Mouse (Mus musculus) embryonic facial prominence, embryonic 15.5 days (tissue): ENCODE results near the gene Serpinb6a. TPM values are rescaled to one million over a fixed set of nuclear protein-coding genes. Genes with fewer than 3 reads are reported as not detected.

Experiments
- ATAC-seq: fragments of 200-750 bp; cut with Nextera tagmentation; 2 replicates; pipeline ENCODE4 v1.8.0; 2017; ENCODE audit warnings: low read depth, moderate TSS enrichment; ENCODE audit not compliant: insufficient number of reproducible peaks, low FRiP score, low TSS enrichment
- H3K27ac ChIP-seq: fragments of 300-500 bp; sonication (generic); replicated peaks from 2 replicates; pipeline ENCODE4 v1.5.1; 2015; ENCODE audit warnings: mild to moderate bottlenecking, inconsistent platforms
- H3K27me3 ChIP-seq: fragments of 300-500 bp; sonication (generic); 2 replicates; pipeline ENCODE4 v1.6.1; 2015; ENCODE audit warnings: inconsistent platforms
- H3K36me3 ChIP-seq: fragments of 300-500 bp; sonication (generic); 2 replicates; pipeline ENCODE4 v1.6.1; 2015; ENCODE audit warnings: mild to moderate bottlenecking, inconsistent platforms
- H3K4me1 ChIP-seq: fragments of 300-500 bp; sonication (generic); 2 replicates; pipeline ENCODE4 v1.6.1; 2015; ENCODE audit warnings: inconsistent platforms
- H3K4me2 ChIP-seq: fragments of 300-500 bp; sonication (generic); replicated peaks from 2 replicates; pipeline ENCODE4 v1.6.1; 2015; ENCODE audit warnings: mild to moderate bottlenecking, inconsistent platforms
- H3K4me3 ChIP-seq: fragments of 300-500 bp; sonication (generic); replicated peaks from 2 replicates; pipeline ENCODE4 v1.5.1; 2015; ENCODE audit warnings: mild to moderate bottlenecking, inconsistent platforms
- H3K9ac ChIP-seq: fragments of 300-500 bp; sonication (generic); 2 replicates; pipeline ENCODE4 v1.6.1; 2015; ENCODE audit warnings: inconsistent platforms
- H3K9me3 ChIP-seq: fragments of 300-500 bp; sonication (generic); replicated peaks from 2 replicates; pipeline ENCODE4 v1.6.1; 2016; ENCODE audit warnings: inconsistent platforms
- WGBS: fragments of 180-500 bp; shearing (Covaris S2); methylation state at CpG from one replicate; pipeline ENCODE4 v1.1.7; 2015; 5-methylcytosine and 5-hydroxymethylcytosine counted together
- polyA plus RNA-seq: library from polyadenylated mRNA; unstranded; fragments of >200 nt; fragmentation: Nextera tagmentation; extraction: Ambion mirVana; gene quantifications from 2 replicates; pipeline ENCODE4 v1.2.1, GENCODE M21; 2015

Serpinb6a gene
- polyA plus RNA-seq, 1 experiment from 2014 or later: 74.4 TPM

GRCm38 (mm10) chr13:33966574-33966973, 36.0 kb downstream of the Serpinb6a start:
- H3K9ac ChIP-seq: no peak overlapping the region
- ATAC-seq: no peak
- H3K9me3 ChIP-seq: no peaks in the 10 kb centered on the region
- H3K4me2 ChIP-seq: no peak overlapping the region
- H3K27ac ChIP-seq: no peak overlapping the region
- no peaks in the 10 kb centered on the region for H3K36me3 ChIP-seq
- H3K4me3 ChIP-seq: no peak overlapping the region
- no peaks in the 10 kb centered on the region for H3K27me3 ChIP-seq
- H3K4me1 ChIP-seq: peaks cover 8% of the 10 kb centered on the region; the same call in 1 of the 2 replicates

DNA sequence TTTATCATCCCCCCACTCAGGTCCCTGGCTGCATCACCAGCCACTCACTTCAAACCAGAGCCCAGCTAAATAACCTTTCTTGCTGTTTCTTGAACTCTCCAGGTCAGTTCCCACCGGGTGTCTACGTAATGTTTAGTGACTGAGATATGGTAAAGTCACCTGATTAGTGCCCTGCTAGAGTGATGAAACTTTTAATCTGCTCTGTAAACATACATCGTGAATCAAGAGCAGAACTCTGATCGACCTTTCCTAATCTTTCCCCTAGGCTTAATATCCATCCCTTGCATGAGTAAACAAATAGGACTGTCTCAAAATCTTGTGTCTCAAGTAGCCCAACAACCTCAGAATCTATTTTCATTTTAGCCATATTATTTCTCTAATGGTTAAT, 36.6 kb downstream of the Serpinb6a start:
- WGBS: 65% methylated on average over 4 of the region's 4 CpGs
- H3K36me3 ChIP-seq: no peaks in the 10 kb centered on the region
- ATAC-seq: no peak

DNA sequence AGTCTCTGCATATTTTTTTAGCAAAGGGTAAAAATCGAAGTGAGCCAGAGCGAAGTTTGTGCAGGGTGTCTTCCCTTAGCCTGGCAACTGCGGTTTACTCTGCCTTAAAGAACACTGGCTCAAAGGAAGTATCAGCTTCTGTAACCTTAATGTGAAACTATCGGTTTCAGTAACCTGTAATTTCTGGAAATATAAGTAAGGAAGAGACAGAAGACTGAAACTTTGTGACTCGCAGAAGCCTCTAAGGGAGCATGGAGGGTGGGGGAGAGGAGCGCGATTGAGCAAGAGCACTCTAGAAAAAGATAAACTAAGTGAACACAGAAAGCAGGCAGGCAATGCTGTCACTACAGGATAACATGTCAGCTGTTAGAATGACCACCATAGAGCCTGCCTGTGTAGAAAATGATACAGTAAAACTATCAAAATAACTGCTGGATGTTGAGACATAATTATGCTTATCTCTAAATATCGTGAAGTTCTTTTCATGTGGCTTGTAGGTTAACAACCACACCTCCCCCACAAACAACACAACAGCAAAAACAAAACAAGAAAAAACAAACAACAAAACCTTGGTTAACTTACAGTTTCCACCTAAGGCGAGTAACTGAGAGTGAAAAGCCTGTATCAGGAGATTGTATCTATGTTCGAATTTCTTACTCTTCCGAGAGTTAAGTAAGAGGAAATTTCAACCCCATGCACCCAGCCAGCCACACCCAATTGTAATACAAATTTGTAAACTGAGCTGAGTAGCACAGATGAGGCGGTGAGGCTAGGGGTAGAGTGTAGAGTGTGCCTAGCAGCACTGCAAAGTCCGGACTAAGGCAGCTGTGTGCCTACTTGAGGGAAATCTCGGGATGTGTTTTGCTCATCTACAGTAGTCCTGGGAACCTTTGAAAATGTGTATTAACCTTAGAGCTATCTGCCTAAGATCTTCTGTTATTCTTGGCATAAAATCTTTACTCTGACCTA, 37.3 kb downstream of the Serpinb6a start:
- Histone ChIP-seq H3K9ac (peak overlapping the region; percentile 48), H3K4me2 (peak overlapping the region; percentile 60), H3K9me3 (no peaks in the 10 kb centered on the region), H3K27ac (peak overlapping the region; percentile 86), H3K27me3 (no peaks in the 10 kb centered on the region), H3K36me3 (no peaks in the 10 kb centered on the region), H3K4me1 (peaks cover 8% of the 10 kb centered on the region; the same call in 1 of the 2 replicates), H3K4me3 (peak overlapping the region; percentile 60)
- WGBS: 14% methylated on average over 14 of the region's 14 CpGs
- ATAC-seq: peak; percentile 53

More for the DNA sequence above, 36.6 kb downstream of the Serpinb6a start:
- H3K27me3 ChIP-seq: no peaks in the 10 kb centered on the region
- H3K27ac ChIP-seq: no peak overlapping the region
- H3K4me1 ChIP-seq: peaks cover 8% of the 10 kb centered on the region; the same call in 1 of the 2 replicates
- H3K9ac ChIP-seq: no peak overlapping the region
- no peaks in the 10 kb centered on the region for H3K9me3 ChIP-seq
- no peak overlapping the region for H3K4me3 ChIP-seq
- H3K4me2 ChIP-seq: no peak overlapping the region

- Histone ChIP-seq H3K4me1 (peaks cover 8% of the 10 kb centered on the region; the same call in 1 of the 2 replicates), H3K4me2 (peak within 1 kb of the TSS; percentile 60), H3K27ac (peak within 1 kb of the TSS; percentile 86), H3K27me3 (no peaks in the 10 kb centered on the region), H3K4me3 (peak within 1 kb of the TSS; percentile 60), H3K9ac (peak within 1 kb of the TSS; percentile 48), H3K36me3 (no peaks in the 10 kb centered on the region), H3K9me3 (no peaks in the 10 kb centered on the region)
- ATAC-seq: peak; percentile 77
- WGBS: 1% methylated on average over 22 of the region's 22 CpGs
These were observed 38.2 kb downstream of the Serpinb6a start, which contains the start of gene Nqo2 for GRCm38 (mm10) chr13:33964206-33965046. Gene Nqo2, plus strand, starts transcription at chr13:33964687.

DNA sequence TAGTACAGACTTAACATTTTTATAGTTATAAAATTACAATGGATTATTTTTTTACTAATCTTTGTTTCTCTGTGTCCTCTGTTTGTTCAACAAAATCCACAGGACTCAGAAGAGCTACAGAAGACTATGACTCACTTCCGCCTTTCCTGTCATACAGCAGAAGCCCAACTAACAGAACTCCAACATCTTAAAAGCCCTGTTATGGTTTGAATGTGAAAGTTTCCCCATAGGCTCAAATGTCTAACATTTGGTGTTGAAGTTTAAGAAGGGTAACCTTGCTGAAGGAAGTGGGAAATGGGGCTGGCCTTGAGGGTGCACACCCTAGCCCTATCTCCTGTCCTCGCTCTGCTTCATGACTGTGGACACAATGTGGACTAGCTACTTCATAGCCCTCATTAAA, 42.8 kb downstream of the Serpinb6a start:
- H3K36me3 ChIP-seq: no peaks in the 10 kb centered on the region
- 77% methylated on average over 2 of the region's 2 CpGs for WGBS
- no peak overlapping the region for H3K4me3 ChIP-seq
- H3K27ac ChIP-seq: no peak overlapping the region
- H3K4me2 ChIP-seq: no peak overlapping the region
- no peaks in the 10 kb centered on the region for H3K9me3 ChIP-seq
- no peaks in the 10 kb centered on the region for H3K27me3 ChIP-seq
- no peaks in the 10 kb centered on the region for H3K4me1 ChIP-seq
- ATAC-seq: no peak
- H3K9ac ChIP-seq: no peak overlapping the region

GRCm38 (mm10) chr13:33956571-33957421, 45.8 kb downstream of the Serpinb6a start:
- no peak overlapping the region for H3K9ac ChIP-seq
- H3K27ac ChIP-seq: no peak overlapping the region
- no peaks in the 10 kb centered on the region for H3K27me3 ChIP-seq
- no peaks in the 10 kb centered on the region for H3K4me1 ChIP-seq
- WGBS: 43% methylated on average over 6 of the region's 6 CpGs
- no peak overlapping the region for H3K4me2 ChIP-seq
- ATAC-seq: no peak
- no peaks in the 10 kb centered on the region for H3K36me3 ChIP-seq
- H3K9me3 ChIP-seq: no peaks in the 10 kb centered on the region
- H3K4me3 ChIP-seq: no peak overlapping the region

DNA sequence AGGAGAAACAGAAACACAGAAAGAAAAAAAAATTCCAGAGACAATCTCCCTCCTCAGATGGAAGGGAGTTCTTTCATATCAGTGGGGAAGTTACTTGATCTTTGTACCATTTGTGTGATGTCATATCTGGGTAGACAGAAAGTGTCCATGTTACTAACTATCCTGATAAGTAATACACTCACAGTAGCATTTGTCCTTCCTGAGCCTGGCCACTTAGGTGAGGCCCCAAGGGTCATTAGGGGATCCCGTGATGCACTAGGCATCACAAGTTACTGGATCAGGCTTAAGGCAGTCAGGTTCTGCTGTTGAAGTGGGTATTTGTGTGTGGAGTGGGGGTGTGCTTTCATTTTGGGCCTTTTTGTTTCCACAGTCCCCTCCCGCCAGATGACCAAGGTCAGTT, 49.6 kb downstream of the Serpinb6a start:
- Histone ChIP-seq H3K4me2 (no peak overlapping the region), H3K36me3 (no peaks in the 10 kb centered on the region), H3K4me1 (no peaks in the 10 kb centered on the region), H3K9me3 (no peaks in the 10 kb centered on the region), H3K27ac (no peak overlapping the region), H3K4me3 (no peak overlapping the region), H3K27me3 (no peaks in the 10 kb centered on the region), H3K9ac (no peak overlapping the region)
- no peak for ATAC-seq
- 71% methylated on average over 2 of the region's 2 CpGs for WGBS

GRCm38 (mm10) chr13:33952075-33952449, 50.5 kb downstream of the Serpinb6a start:
- no peak overlapping the region for H3K9ac ChIP-seq
- no peak overlapping the region for H3K4me2 ChIP-seq
- no peaks in the 10 kb centered on the region for H3K36me3 ChIP-seq
- no peaks in the 10 kb centered on the region for H3K9me3 ChIP-seq
- 35% methylated on average over 1 of the region's 1 CpGs for WGBS
- H3K27ac ChIP-seq: no peak overlapping the region
- ATAC-seq: no peak
- H3K4me3 ChIP-seq: no peak overlapping the region
- no peaks in the 10 kb centered on the region for H3K27me3 ChIP-seq
- no peaks in the 10 kb centered on the region for H3K4me1 ChIP-seq

DNA sequence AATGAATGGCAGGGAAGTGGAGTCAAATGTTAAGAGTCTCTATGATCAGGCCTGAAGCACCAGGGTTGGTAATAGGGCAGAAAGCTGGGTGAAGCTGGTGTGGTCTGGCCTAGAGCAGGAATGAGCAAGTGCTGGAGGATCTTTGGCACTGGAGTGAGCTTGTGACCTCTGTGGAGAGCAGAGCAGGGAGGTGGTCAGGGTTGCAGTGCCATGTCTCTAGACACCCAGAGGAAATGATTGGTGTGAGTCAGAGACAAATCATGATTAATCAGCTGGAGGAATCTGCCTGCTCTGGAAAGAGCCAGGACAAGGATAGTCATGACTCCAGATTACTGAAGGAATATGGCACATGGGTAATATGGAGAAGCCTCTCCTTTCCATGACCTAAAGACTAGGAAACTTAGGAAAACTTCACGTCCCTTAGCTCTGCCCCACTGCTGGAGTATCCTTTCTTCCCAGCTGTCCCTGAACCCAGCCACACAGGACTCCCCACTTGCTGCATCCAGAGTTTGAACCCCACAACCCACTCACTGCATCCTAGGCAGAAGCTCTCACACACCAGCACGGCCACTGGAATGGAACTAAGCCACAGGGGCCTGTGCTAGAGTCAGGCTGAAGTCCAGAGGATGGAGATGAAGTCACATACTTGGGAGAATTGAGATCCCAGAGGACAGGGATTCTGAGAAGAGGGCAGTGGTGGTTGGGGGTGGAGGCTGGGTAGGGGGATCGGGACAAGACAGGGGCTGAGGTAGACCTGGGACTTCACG, 51.1 kb downstream of the Serpinb6a start:
- Histone ChIP-seq H3K27ac (no peak overlapping the region), H3K4me1 (no peaks in the 10 kb centered on the region), H3K4me2 (no peak overlapping the region), H3K9ac (no peak overlapping the region), H3K27me3 (no peaks in the 10 kb centered on the region), H3K36me3 (no peaks in the 10 kb centered on the region), H3K4me3 (no peak overlapping the region), H3K9me3 (no peaks in the 10 kb centered on the region)
- 86% methylated on average over 4 of the region's 4 CpGs for WGBS
- ATAC-seq: no peak

DNA sequence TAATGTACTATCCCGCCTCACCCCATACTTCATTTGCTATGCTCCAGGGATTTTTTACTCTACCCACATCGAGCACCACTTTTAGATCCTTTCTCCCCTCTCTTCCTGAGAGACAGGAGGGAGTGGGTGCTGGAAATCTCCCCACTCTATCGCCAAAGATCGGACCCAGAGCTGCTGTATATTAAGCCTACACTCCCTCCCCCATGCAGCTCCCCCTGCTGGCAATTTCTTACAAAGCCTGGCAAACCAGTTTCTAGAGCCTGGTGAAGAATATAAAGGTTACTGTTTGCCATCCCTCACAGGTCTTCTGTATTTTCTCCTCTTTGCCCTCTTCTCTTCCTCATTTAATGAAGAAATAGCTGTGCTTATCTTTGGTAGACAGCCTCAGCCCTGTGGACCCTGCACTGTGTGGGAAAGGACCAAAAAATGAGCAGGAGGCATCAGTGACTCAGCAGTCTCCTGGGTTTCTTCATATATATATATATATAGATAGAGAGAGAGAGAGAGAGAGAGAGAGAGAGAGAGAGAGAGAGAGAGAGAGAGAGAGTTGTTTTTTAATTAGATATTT, 60.3 kb downstream of the Serpinb6a start:
- Histone ChIP-seq H3K9me3 (no peaks in the 10 kb centered on the region), H3K36me3 (no peaks in the 10 kb centered on the region), H3K4me3 (no peak overlapping the region), H3K9ac (no peak overlapping the region), H3K27ac (no peak overlapping the region), H3K27me3 (no peaks in the 10 kb centered on the region), H3K4me2 (no peak overlapping the region), H3K4me1 (no peaks in the 10 kb centered on the region)
- ATAC-seq: no peak
- WGBS: 44% methylated on average over 4 of the region's 4 CpGs
